Mouse (Mus musculus): ENCODE measurements around the gene Ppp4r2. TPM values are rescaled to one million over a fixed set of nuclear protein-coding genes. Genes with fewer than 3 reads are reported as not detected.

The Ppp4r2 gene
- polyA plus RNA-seq, 1 experiment from 2014 or later, result 31.7 TPM

- Histone ChIP-seq H3K9me3 (no peaks in the 10 kb centered on the region), H3K4me1 (0 out of 2 replicates have a peak, but pooled peaks cover 3% of the 10 kb centered on the region), H3K36me3 (replicated peaks) (no peaks in the 10 kb centered on the region), H3K27me3 (0 out of 2 replicates have a peak, but pooled peaks cover 3% of the 10 kb centered on the region), H3K9ac (no peak overlapping the region), H3K4me2 (no peak overlapping the region), H3K27ac (no peak overlapping the region), H3K4me3 (replicated peaks) (no peak overlapping the region)
- 75% methylated on average over 5 of the region's 5 CpGs for WGBS
- no peak for ATAC-seq (ENCODE audit: low FRiP score)
Observed at GRCm38 (mm10) chr6:100893073-100893472, 59.7 kb downstream of the Ppp4r2 start.

GRCm38 (mm10) chr6:100895183-100895582 is 61.8 kb downstream of the Ppp4r2 start:
- WGBS, result 46% methylated on average over 8 of the region's 8 CpGs
- no peak overlapping the region for H3K4me2 ChIP-seq
- H3K27ac ChIP-seq, result no peak overlapping the region
- H3K9me3 ChIP-seq, result no peaks in the 10 kb centered on the region
- H3K4me3 ChIP-seq (replicated peaks), result no peak overlapping the region
- 0 out of 2 replicates have a peak, but pooled peaks cover 3% of the 10 kb centered on the region for H3K27me3 ChIP-seq
- H3K4me1 ChIP-seq, result no peaks in the 10 kb centered on the region
- H3K36me3 ChIP-seq (replicated peaks), result no peaks in the 10 kb centered on the region
- no peak for ATAC-seq (ENCODE audit: low FRiP score)
- H3K9ac ChIP-seq, result no peak overlapping the region

- Histone ChIP-seq H3K4me1 (no peaks in the 10 kb centered on the region), H3K9ac (no peak overlapping the region), H3K27ac (no peak overlapping the region), H3K27me3 (0 out of 2 replicates have a peak, but pooled peaks cover 3% of the 10 kb centered on the region), H3K4me2 (no peak overlapping the region), H3K36me3 (replicated peaks) (no peaks in the 10 kb centered on the region), H3K4me3 (replicated peaks) (no peak overlapping the region), H3K9me3 (no peaks in the 10 kb centered on the region)
- no peak for ATAC-seq (ENCODE audit: low FRiP score)
- WGBS, result 50% methylated on average over 4 of the region's 5 CpGs
Observed at GRCm38 (mm10) chr6:100896883-100897282, 63.5 kb downstream of the Ppp4r2 start.

- 67% methylated on average over 5 of the region's 5 CpGs for WGBS
- no peak overlapping the region for H3K4me3 ChIP-seq (replicated peaks)
- no peaks in the 10 kb centered on the region for H3K4me1 ChIP-seq
- no peaks in the 10 kb centered on the region for H3K36me3 ChIP-seq (replicated peaks)
- no peak for ATAC-seq (ENCODE audit: low FRiP score)
- no peaks in the 10 kb centered on the region for H3K9me3 ChIP-seq
- H3K4me2 ChIP-seq, result no peak overlapping the region
- no peaks in the 10 kb centered on the region for H3K27me3 ChIP-seq
- H3K9ac ChIP-seq, result no peak overlapping the region
- H3K27ac ChIP-seq, result no peak overlapping the region
Observed at GRCm38 (mm10) chr6:100904463-100904862, 71.0 kb downstream of the Ppp4r2 start.

- H3K9ac ChIP-seq, result no peak overlapping the region
- ATAC-seq (ENCODE audit: low FRiP score), result no peak
- H3K9me3 ChIP-seq, result no peaks in the 10 kb centered on the region
- no peak overlapping the region for H3K27ac ChIP-seq
- no peaks in the 10 kb centered on the region for H3K4me1 ChIP-seq
- WGBS, result 81% methylated on average over 2 of the region's 2 CpGs
- no peaks in the 10 kb centered on the region for H3K36me3 ChIP-seq (replicated peaks)
- H3K4me2 ChIP-seq, result no peak overlapping the region
- no peaks in the 10 kb centered on the region for H3K27me3 ChIP-seq
- H3K4me3 ChIP-seq (replicated peaks), result no peak overlapping the region
Observed at GRCm38 (mm10) chr6:100910136-100910675, 76.8 kb downstream of the Ppp4r2 start.

Other genes with a start within 250 kb of the Ppp4r2 start
- gene Shq1, start 162.5 kb upstream of the Ppp4r2 start, polyA plus RNA-seq (2016; fragmentation: Nextera tagmentation; extraction: Ambion mirVana), result 18.0 and 18.5 TPM in 2 replicates
- 1.8 and 3.5 TPM in 2 replicates for gene Gxylt2, start 128.9 kb upstream of the Ppp4r2 start, polyA plus RNA-seq (2016; fragmentation: Nextera tagmentation; extraction: Ambion mirVana)

Measured in forebrain, embryonic 12.5 days (tissue).